21 mouse cellular contexts compared by ENCODE assay signal in the genomic region with DNA sequence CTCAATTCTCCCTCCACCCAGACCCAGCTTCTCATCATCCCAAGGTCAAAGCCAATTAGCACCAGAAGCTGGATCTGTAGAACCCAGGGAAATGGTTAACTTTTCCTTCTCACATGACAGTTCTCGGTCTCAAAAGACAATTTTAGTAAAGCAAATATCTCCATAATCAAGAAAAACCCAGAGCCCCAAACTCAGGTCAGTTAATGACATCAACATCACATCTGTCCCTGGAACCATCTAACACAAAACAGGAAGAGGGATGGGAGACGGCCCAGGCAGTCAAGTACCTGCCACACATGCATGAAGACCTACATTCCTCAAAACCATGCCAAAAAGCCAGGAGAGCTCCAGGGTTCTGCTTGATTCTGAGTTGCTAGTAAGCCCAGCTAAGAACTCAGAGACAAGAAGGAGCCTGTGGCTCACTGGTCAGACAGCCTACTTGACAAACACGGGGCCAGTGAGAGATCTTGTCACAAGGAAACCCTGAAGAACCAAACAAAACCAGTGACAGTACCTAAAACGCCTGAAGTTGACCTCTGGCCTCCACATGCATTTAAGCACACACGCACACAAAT. TPM values are rescaled to one million over a fixed set of nuclear protein-coding genes. Genes with fewer than 3 reads are reported as not detected.
DNase-seq lines count a peak whose midpoint lies in the region; ATAC-seq and TF ChIP-seq lines count a peak whose summit lies in the region.
"Had no signal": no experiment of that assay in that cellular context is flagged by ENCODE, and none has a peak within 500 bp of the region (broad histone marks: within the 10 kb centered on the region; RNA-seq: fewer than 3 reads in every experiment).

No protein-coding gene starts in this region.

- H3K4me1 ChIP-seq in liver, postnatal 0 days (ENCODE audit: insufficient read depth) = no peaks in the 10 kb centered on the region; the same call in 1 of the 2 replicates
- no peaks in the 10 kb centered on the region for H3K4me1 ChIP-seq in liver, embryonic 11.5 days (replicated peaks; ENCODE audit: control insufficient read depth, insufficient read depth, low read length)
- H3K4me1 ChIP-seq: embryonic facial prominence, embryonic 13.5 days; forebrain, embryonic 12.5 days; heart, embryonic 12.5 days; hindbrain, embryonic 15.5 days had no signal

- H3K27me3 ChIP-seq in liver, postnatal 0 days (ENCODE audit: insufficient read depth, low read length) = no peaks in the 10 kb centered on the region
- no peaks in the 10 kb centered on the region for H3K27me3 ChIP-seq in liver, embryonic 11.5 days (replicated peaks; ENCODE audit: control insufficient read depth, insufficient read depth, low read length)
- H3K27me3 ChIP-seq: embryonic facial prominence, embryonic 13.5 days; forebrain, embryonic 12.5 days; heart, embryonic 12.5 days; hindbrain, embryonic 15.5 days had no signal

- no peak overlapping the region for H3K27ac ChIP-seq in liver, postnatal 0 days (ENCODE audit: low read depth)
- no peak overlapping the region for H3K27ac ChIP-seq in liver, embryonic 11.5 days (ENCODE audit: low read depth, low read length)
- H3K27ac ChIP-seq: embryonic facial prominence, embryonic 13.5 days; forebrain, embryonic 12.5 days; hindbrain, embryonic 15.5 days had no signal

- no peak for TF ChIP-seq CTCF in liver, postnatal 0 days (IDR thresholded peaks at IDR 0.05; ENCODE audit: low read depth)

- peak overlapping the region; percentile 59 for H3K4me2 ChIP-seq in liver, postnatal 0 days (ENCODE audit: low read depth, low read length)
- H3K4me2 ChIP-seq in liver, embryonic 11.5 days = no peak overlapping the region
- H3K4me2 ChIP-seq: embryonic facial prominence, embryonic 13.5 days; forebrain, embryonic 12.5 days; heart, embryonic 12.5 days; hindbrain, embryonic 15.5 days had no signal

- no peak for ATAC-seq in liver, postnatal 0 days
- ATAC-seq in liver, embryonic 11.5 days (replicated peaks; ENCODE audit: low FRiP score) = no peak
- ATAC-seq: CD4-positive, CD25-positive, alpha-beta regulatory T cell, adult 4 months; forebrain, embryonic 16.5 days had no signal

- TF ChIP-seq EP300 in liver, postnatal 0 days (IDR thresholded peaks at IDR 0.05; ENCODE audit: low read depth) = no peak

- no peaks in the 10 kb centered on the region; the same call in 1 of the 2 replicates for H3K36me3 ChIP-seq in liver, postnatal 0 days (replicated peaks; ENCODE audit: insufficient read depth, low read length)
- H3K36me3 ChIP-seq in liver, embryonic 11.5 days (ENCODE audit: control insufficient read depth, insufficient read depth, low read length) = no peaks in the 10 kb centered on the region
- H3K36me3 ChIP-seq: embryonic facial prominence, embryonic 13.5 days; forebrain, embryonic 12.5 days; G1E; heart, embryonic 12.5 days; hindbrain, embryonic 15.5 days had no signal

- 55% methylated on average over 5 of the region's 5 CpGs for WGBS in liver, postnatal 0 days (ENCODE audit: insufficient replicate concordance)
- WGBS in liver, embryonic 11.5 days = 70% methylated on average over 5 of the region's 5 CpGs

- H3K9me3 ChIP-seq in liver, postnatal 0 days (ENCODE audit: low read length) = no peaks in the 10 kb centered on the region
- H3K9me3 ChIP-seq in liver, embryonic 11.5 days (ENCODE audit: control insufficient read depth, low read length) = no peaks in the 10 kb centered on the region
- H3K9me3 ChIP-seq: embryonic facial prominence, embryonic 13.5 days; forebrain, embryonic 12.5 days; G1E; heart, embryonic 12.5 days; hindbrain, embryonic 15.5 days had no signal

- H3K9ac ChIP-seq in liver, postnatal 0 days (replicated peaks) = no peak overlapping the region
- no peak overlapping the region for H3K9ac ChIP-seq in liver, embryonic 11.5 days (ENCODE audit: low read depth, low read length)
- H3K9ac ChIP-seq: embryonic facial prominence, embryonic 13.5 days; forebrain, embryonic 12.5 days; heart, embryonic 12.5 days; hindbrain, embryonic 15.5 days had no signal

- no peak overlapping the region for H3K4me3 ChIP-seq in liver, postnatal 0 days (ENCODE audit: low read depth, low read length)
- no peak overlapping the region for H3K4me3 ChIP-seq in liver, embryonic 11.5 days (ENCODE audit: low read depth, low read length)
- H3K4me3 ChIP-seq: embryonic facial prominence, embryonic 13.5 days; forebrain, embryonic 12.5 days; heart, embryonic 12.5 days; hindbrain, embryonic 15.5 days had no signal

- DNase-seq in heart, adult 11 months = peak; percentile 82
- DNase-seq in heart, postnatal 4 days = no peak
- peak; percentile 45 to 46 for DNase-seq in kidney, adult 8-10 months
- DNase-seq in kidney, postnatal 10 days = no peak
- no peak for DNase-seq in liver, postnatal 0 days
- DNase-seq in liver, embryonic 11.5 days (ENCODE audit: low spot score) = no peak
- DNase-seq in embryo, embryonic 11 days = no peak
- DNase-seq: adrenal gland, postnatal 10 days; B cell, adult 2 months; cerebellum, adult 11 months; cerebellum, adult 8-10 months; cerebellum, postnatal 14 days; gastrocnemius, postnatal 14 days had no signal

RNA-seq across cellular contexts. Expression of a gene that starts 30.3 kb away (rescaled TPM):
- 1 to 10 TPM; 1.0 to 1.5 TPM for total RNA-seq in heart, postnatal 4 days (2021)
- 35.9 and 43.5 TPM in 2 replicates for polyA plus RNA-seq in liver, postnatal 0 days (2015; fragmentation: Nextera tagmentation; extraction: Ambion mirVana)
- 0.99 and 1.9 TPM in 2 replicates for polyA plus RNA-seq in liver, embryonic 11.5 days (2014; fragmentation: Nextera tagmentation; extraction: Ambion mirVana)
- total RNA-seq: G1E; gastrocnemius, postnatal 14 days had no signal
- polyA plus RNA-seq: CD4-positive, CD25-positive, alpha-beta regulatory T cell, adult 4 months; embryonic facial prominence, embryonic 13.5 days; forebrain, embryonic 12.5 days; G1E; hindbrain, embryonic 11.5 days; hindbrain, embryonic 15.5 days had no signal

RNA-seq across cellular contexts. Expression of a gene that starts 59.3 kb away (rescaled TPM):
- 10 to 100 TPM; 36.7 to 36.8 TPM for total RNA-seq in heart, postnatal 4 days (2021)
- 2.8 and 2.9 TPM in 2 replicates for polyA plus RNA-seq in liver, postnatal 0 days (2015; fragmentation: Nextera tagmentation; extraction: Ambion mirVana)
- 7.6 and 9.1 TPM in 2 replicates for polyA plus RNA-seq in liver, embryonic 11.5 days (2014; fragmentation: Nextera tagmentation; extraction: Ambion mirVana)
- polyA plus RNA-seq: G1E had no signal

Comparison
In these comparisons a context has a peak if more than half of its experiments do, and no peak if none do; other contexts are left out.
1. DNase-seq: peak in heart, adult 11 months (single experiment) and kidney, adult 8-10 months (2 of 2); none in heart, postnatal 4 days (single experiment), kidney, postnatal 10 days (single experiment), liver, postnatal 0 days (single experiment), liver, embryonic 11.5 days (single experiment) and embryo, embryonic 11 days (single experiment).
2. RNA of a gene that starts 30.3 kb away (polyA plus RNA-seq): 35.9 to 43.5 TPM in liver, postnatal 0 days; 0.99 to 1.9 TPM in liver, embryonic 11.5 days; every median in the first group is over 10 times any median in the second.